Mouse (Mus musculus): ENCODE measurements around the gene Pitpnm3. TPM values are rescaled to one million over a fixed set of nuclear protein-coding genes. Genes with fewer than 3 reads are reported as not detected.

The Pitpnm3 gene
- polyA plus RNA-seq, 1 experiment from 2014 or later: 0.89 TPM

DNA sequence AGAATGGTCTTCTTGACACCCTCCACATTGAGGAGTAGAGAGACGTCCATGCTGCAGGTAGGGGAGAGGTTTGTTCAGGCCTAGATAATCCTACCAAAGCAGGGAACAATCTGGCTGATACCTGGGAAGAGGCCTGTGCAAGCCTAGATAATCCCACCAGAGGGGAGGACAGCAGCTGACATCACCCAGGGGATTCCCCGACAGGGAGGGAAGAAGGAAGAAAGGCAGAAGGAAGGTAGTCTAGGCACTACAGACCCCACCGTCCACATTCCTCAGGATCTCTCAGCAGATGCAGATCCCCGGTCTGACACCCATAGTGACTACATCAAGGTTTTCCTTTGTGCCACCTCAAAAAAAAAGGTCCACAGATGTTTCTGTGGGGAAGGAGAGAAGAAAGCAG lies 98.2 kb downstream of the Pitpnm3 start, which contains the start of gene Aipl1:
Gene Aipl1 (minus strand): TSS at position 101 of the 400 bp plus-strand sequence.
- Histone ChIP-seq H3K27me3 (replicated peaks; ENCODE audit: control insufficient read depth, insufficient read depth, low read length) (no peaks in the 10 kb centered on the region), H3K4me2 (ENCODE audit: low read depth, low read length) (no peak within 1 kb of the TSS), H3K27ac (replicated peaks; ENCODE audit: low read depth, low read length) (no peak within 1 kb of the TSS), H3K4me3 (ENCODE audit: low read depth, low read length) (no peak within 1 kb of the TSS), H3K36me3 (ENCODE audit: control insufficient read depth, insufficient read depth, low read length) (no peaks in the 10 kb centered on the region), H3K4me1 (ENCODE audit: control insufficient read depth, insufficient read depth, low read length) (no peaks in the 10 kb centered on the region), H3K9me3 (ENCODE audit: control insufficient read depth, low read length) (no peaks in the 10 kb centered on the region), H3K9ac (ENCODE audit: low read depth, low read length) (no peak within 1 kb of the TSS)
- ATAC-seq (ENCODE audit: low read depth): no peak; the same call in 1 of the 2 replicates
- WGBS: 51% methylated on average over 4 of the region's 4 CpGs
- no peak for DNase-seq (ENCODE audit: low spot score)

DNA sequence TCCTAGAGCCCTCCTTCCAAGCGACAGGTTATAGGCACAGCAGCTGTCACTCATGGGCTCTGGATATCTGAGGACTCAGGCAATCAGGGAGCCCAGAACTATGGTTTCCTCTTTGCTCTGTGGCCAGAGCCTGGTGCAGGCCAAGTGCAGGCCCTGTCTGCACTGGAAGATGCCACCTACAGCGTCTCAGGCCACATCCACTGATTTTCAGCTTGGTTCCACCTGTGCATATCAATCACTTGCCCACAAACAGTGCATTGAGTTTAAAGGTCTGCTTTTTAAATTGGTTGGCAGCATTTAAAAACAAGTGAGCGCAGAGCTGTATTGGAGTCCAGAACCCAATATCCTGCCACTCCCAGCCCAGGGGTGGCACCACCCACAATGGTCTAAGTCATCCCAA lies 103.0 kb downstream of the Pitpnm3 start:
- Histone ChIP-seq H3K27me3 (replicated peaks; ENCODE audit: control insufficient read depth, insufficient read depth, low read length) (peaks cover 9% of the 10 kb centered on the region), H3K27ac (replicated peaks; ENCODE audit: low read depth, low read length) (no peak overlapping the region), H3K36me3 (ENCODE audit: control insufficient read depth, insufficient read depth, low read length) (no peaks in the 10 kb centered on the region), H3K4me3 (ENCODE audit: low read depth, low read length) (no peak overlapping the region), H3K9me3 (ENCODE audit: control insufficient read depth, low read length) (no peaks in the 10 kb centered on the region), H3K9ac (ENCODE audit: low read depth, low read length) (no peak overlapping the region), H3K4me2 (ENCODE audit: low read depth, low read length) (no peak overlapping the region), H3K4me1 (ENCODE audit: control insufficient read depth, insufficient read depth, low read length) (no peaks in the 10 kb centered on the region)
- 79% methylated on average over 3 of the region's 3 CpGs for WGBS
- no peak for ATAC-seq (ENCODE audit: low read depth)
- no peak for DNase-seq (ENCODE audit: low spot score)

DNA sequence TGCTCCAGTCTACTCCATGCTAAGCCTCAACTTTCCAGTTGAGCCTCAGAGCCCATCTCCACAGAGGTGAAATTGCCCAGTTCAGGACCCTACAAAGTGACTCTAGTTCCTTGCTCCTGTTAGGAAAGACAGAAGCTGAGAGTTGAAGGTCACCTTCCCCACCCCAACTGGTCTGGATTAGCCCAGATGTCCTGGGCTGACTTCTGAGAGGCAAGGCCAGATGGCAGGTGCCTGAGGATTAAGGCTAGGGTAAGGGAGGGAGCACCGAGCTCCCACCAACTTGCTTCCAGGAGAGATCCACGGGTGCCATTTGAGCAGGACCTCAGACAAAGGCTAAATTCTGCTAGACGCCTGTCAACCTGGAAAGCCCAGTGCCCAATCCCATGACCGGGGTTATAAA lies 103.5 kb downstream of the Pitpnm3 start:
- H3K27me3 ChIP-seq (replicated peaks; ENCODE audit: control insufficient read depth, insufficient read depth, low read length): peaks cover 9% of the 10 kb centered on the region
- 72% methylated on average over 4 of the region's 4 CpGs for WGBS
- H3K27ac ChIP-seq (replicated peaks; ENCODE audit: low read depth, low read length): no peak overlapping the region
- H3K4me2 ChIP-seq (ENCODE audit: low read depth, low read length): no peak overlapping the region
- no peaks in the 10 kb centered on the region for H3K9me3 ChIP-seq (ENCODE audit: control insufficient read depth, low read length)
- H3K4me1 ChIP-seq (ENCODE audit: control insufficient read depth, insufficient read depth, low read length): no peaks in the 10 kb centered on the region
- ATAC-seq (ENCODE audit: low read depth) (no peak), DNase-seq (ENCODE audit: low spot score) (no peak)
- no peak overlapping the region for H3K9ac ChIP-seq (ENCODE audit: low read depth, low read length)
- H3K4me3 ChIP-seq (ENCODE audit: low read depth, low read length): no peak overlapping the region
- no peaks in the 10 kb centered on the region for H3K36me3 ChIP-seq (ENCODE audit: control insufficient read depth, insufficient read depth, low read length)

DNA sequence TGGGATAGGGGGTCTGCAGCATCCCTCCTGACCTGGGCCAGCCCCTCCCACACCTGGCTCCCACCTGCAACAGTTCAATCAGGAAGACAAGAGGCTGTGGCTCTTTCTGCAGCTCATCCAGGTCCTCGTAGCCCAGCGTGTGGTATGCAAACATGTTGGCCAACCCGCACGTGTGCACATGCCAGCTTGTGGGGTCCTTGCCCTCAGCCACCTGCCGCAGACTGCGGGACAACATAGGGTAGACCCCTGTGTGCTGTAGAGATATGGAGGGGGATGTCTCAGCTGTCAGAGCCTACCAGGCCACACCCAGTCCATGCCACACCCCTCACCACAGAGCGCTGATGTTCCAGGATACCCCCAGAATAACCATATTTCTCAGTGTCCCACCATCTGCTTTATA lies 104.2 kb downstream of the Pitpnm3 start:
- DNase-seq (ENCODE audit: low spot score): no peak
- whole genome bisulfite sequencing: 89% methylated on average over 7 of the region's 7 CpGs
- peaks cover 9% of the 10 kb centered on the region for H3K27me3 ChIP-seq (replicated peaks; ENCODE audit: control insufficient read depth, insufficient read depth, low read length)
- H3K4me2 ChIP-seq (ENCODE audit: low read depth, low read length): no peak overlapping the region
- H3K4me3 ChIP-seq (ENCODE audit: low read depth, low read length): no peak overlapping the region
- ATAC-seq (ENCODE audit: low read depth): no peak
- H3K36me3 ChIP-seq (ENCODE audit: control insufficient read depth, insufficient read depth, low read length): no peaks in the 10 kb centered on the region
- no peak overlapping the region for H3K9ac ChIP-seq (ENCODE audit: low read depth, low read length)
- H3K9me3 ChIP-seq (ENCODE audit: control insufficient read depth, low read length): no peaks in the 10 kb centered on the region
- no peak overlapping the region for H3K27ac ChIP-seq (replicated peaks; ENCODE audit: low read depth, low read length)
- H3K4me1 ChIP-seq (ENCODE audit: control insufficient read depth, insufficient read depth, low read length): no peaks in the 10 kb centered on the region

DNA sequence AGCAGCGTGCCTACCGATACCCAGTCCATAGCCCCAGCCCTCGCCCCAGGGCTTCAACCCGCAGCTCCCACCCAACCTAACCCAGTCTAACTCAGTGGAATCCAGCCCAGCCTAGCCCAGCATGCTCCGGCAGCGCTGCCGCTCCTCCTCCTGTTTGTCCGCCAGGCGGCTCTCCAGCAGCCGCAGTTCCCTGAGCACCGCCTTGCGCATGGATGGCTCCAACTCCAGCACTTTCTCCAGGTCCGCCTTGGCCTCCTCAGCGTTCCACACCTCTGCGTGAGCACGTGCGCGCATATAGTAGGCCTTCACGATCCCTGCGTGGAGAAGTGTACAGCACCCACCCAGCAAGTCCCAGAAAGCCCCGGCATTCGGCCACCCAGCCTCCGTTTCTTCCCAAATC lies 106.4 kb downstream of the Pitpnm3 start:
- Histone ChIP-seq H3K27me3 (replicated peaks; ENCODE audit: control insufficient read depth, insufficient read depth, low read length) (peaks cover 9% of the 10 kb centered on the region), H3K4me2 (ENCODE audit: low read depth, low read length) (no peak overlapping the region), H3K4me3 (ENCODE audit: low read depth, low read length) (no peak overlapping the region), H3K9ac (ENCODE audit: low read depth, low read length) (no peak overlapping the region), H3K27ac (replicated peaks; ENCODE audit: low read depth, low read length) (no peak overlapping the region), H3K36me3 (ENCODE audit: control insufficient read depth, insufficient read depth, low read length) (no peaks in the 10 kb centered on the region), H3K9me3 (ENCODE audit: control insufficient read depth, low read length) (no peaks in the 10 kb centered on the region), H3K4me1 (ENCODE audit: control insufficient read depth, insufficient read depth, low read length) (no peaks in the 10 kb centered on the region)
- WGBS: 17% methylated on average over 23 of the region's 23 CpGs
- peak; percentile 73; the same call in 1 of the 2 replicates for ATAC-seq (ENCODE audit: low read depth)
- DNase-seq (ENCODE audit: low spot score): peak; percentile 68

DNA sequence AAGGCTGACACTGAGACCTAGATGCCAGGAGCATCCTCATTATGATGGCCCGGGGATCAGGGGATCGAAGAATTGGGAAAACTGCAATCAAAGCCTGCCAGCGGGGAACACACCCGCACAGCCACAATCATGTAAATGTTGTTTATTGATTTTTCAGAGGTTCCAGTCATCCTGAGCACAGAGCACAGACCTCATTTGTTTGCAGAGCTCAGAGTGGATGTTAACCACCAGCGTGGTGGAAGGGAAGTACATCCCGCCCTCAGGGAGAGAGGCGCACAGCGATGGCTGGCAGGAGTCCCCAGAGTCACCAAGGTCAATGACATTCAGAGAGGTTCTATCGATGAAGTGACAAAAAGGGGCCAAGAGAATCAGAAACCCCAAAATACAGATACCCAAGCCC lies 107.7 kb downstream of the Pitpnm3 start:
- Histone ChIP-seq H3K27ac (replicated peaks; ENCODE audit: low read depth, low read length) (no peak overlapping the region), H3K4me3 (ENCODE audit: low read depth, low read length) (no peak overlapping the region), H3K4me1 (ENCODE audit: control insufficient read depth, insufficient read depth, low read length) (peaks cover 8% of the 10 kb centered on the region; the same call in 1 of the 2 replicates), H3K36me3 (ENCODE audit: control insufficient read depth, insufficient read depth, low read length) (no peaks in the 10 kb centered on the region), H3K9me3 (ENCODE audit: control insufficient read depth, low read length) (no peaks in the 10 kb centered on the region), H3K9ac (ENCODE audit: low read depth, low read length) (no peak overlapping the region), H3K27me3 (replicated peaks; ENCODE audit: control insufficient read depth, insufficient read depth, low read length) (peaks cover 9% of the 10 kb centered on the region), H3K4me2 (ENCODE audit: low read depth, low read length) (no peak overlapping the region)
- 64% methylated on average over 9 of the region's 9 CpGs for WGBS
- ATAC-seq (ENCODE audit: low read depth) (no peak), DNase-seq (ENCODE audit: low spot score) (no peak)

DNA sequence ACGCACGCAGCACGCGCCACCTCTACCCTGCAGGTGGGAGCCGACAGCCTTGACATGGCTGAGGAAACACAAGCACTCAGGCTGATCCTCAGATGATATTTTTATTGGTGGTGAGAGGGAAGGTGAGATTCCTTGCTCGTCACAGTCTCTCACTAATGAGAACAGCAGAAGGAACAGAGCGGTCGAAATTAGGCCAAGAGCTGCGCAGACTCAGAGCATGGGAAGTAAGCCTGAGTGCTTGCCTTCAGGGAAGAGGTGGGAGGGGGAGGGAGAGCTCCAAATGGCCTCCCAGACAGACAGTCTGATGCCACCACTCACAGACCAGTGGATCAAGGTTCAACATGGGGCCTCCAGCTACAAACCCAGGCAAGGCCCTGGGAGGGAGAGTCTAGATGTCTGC lies 109.1 kb downstream of the Pitpnm3 start:
- Histone ChIP-seq H3K27me3 (replicated peaks; ENCODE audit: control insufficient read depth, insufficient read depth, low read length) (peaks cover 9% of the 10 kb centered on the region), H3K9ac (ENCODE audit: low read depth, low read length) (no peak overlapping the region), H3K4me1 (ENCODE audit: control insufficient read depth, insufficient read depth, low read length) (peaks cover 10% of the 10 kb centered on the region; the same call in 1 of the 2 replicates), H3K36me3 (ENCODE audit: control insufficient read depth, insufficient read depth, low read length) (no peaks in the 10 kb centered on the region), H3K4me2 (ENCODE audit: low read depth, low read length) (no peak overlapping the region), H3K27ac (replicated peaks; ENCODE audit: low read depth, low read length) (no peak overlapping the region), H3K9me3 (ENCODE audit: control insufficient read depth, low read length) (no peaks in the 10 kb centered on the region), H3K4me3 (ENCODE audit: low read depth, low read length) (no peak overlapping the region)
- DNase-seq (ENCODE audit: low spot score) (no peak), ATAC-seq (ENCODE audit: low read depth) (no peak)
- WGBS: 76% methylated on average over 9 of the region's 9 CpGs

DNA sequence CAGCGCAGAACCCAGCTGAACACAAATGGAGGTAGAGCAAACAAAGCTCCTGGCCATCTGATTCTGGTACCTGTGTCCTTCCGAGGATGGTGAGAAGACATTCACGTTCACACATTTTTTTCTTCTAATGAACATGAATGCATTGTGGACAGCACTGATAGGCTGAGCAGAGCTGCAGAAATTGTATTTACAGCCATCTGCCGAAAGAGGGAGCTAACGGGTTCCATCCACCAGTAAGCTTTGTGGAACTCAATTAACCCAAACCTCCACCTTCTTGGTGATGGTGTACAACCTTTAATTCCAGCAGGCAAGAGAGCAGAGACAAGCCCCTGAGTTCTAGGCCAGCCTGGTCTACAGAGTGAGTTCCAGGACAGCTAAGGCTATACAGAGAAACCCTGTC lies 109.7 kb downstream of the Pitpnm3 start:
- WGBS: 41% methylated on average over 5 of the region's 5 CpGs
- Histone ChIP-seq H3K36me3 (ENCODE audit: control insufficient read depth, insufficient read depth, low read length) (no peaks in the 10 kb centered on the region), H3K4me3 (ENCODE audit: low read depth, low read length) (no peak overlapping the region), H3K27ac (replicated peaks; ENCODE audit: low read depth, low read length) (no peak overlapping the region), H3K27me3 (replicated peaks; ENCODE audit: control insufficient read depth, insufficient read depth, low read length) (peaks cover 9% of the 10 kb centered on the region), H3K9me3 (ENCODE audit: control insufficient read depth, low read length) (no peaks in the 10 kb centered on the region), H3K4me1 (ENCODE audit: control insufficient read depth, insufficient read depth, low read length) (peaks cover 10% of the 10 kb centered on the region; the same call in 1 of the 2 replicates), H3K9ac (ENCODE audit: low read depth, low read length) (no peak overlapping the region), H3K4me2 (ENCODE audit: low read depth, low read length) (no peak overlapping the region)
- ATAC-seq (ENCODE audit: low read depth) (no peak), DNase-seq (ENCODE audit: low spot score) (no peak)

DNA sequence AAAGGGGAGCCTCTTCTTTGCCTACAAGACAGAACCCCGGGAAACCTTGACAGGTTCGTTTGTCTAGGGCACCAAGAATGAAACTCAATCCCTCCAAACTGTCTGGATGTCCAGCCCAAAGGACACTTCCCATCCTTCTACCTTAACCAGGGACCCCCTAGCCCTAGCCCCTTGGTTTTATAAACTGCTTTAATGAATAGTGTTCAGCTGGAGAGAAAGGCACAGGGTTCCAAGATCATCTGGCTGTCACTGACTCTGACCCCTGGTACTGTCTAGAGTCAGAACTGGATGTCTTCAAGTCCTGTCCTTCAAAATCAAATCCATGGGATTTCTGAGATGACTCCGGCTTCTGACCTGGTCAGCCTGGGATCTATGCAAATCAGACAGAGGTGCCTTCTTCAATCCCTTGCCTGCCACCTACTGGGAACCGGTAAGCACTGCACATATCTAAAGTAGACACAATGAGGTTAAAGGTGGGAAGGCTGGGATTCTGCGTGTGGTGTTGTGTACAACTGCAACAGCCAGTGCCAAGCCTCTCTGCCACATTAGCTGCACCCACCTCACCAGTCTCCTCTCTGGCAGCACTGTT lies 111.3 kb downstream of the Pitpnm3 start:
- WGBS: 18% methylated on average over 5 of the region's 5 CpGs
- DNase-seq (ENCODE audit: low spot score) (peak; percentile 56), ATAC-seq (ENCODE audit: low read depth) (no peak; the same call in 1 of the 2 replicates)
- Histone ChIP-seq H3K27ac (replicated peaks; ENCODE audit: low read depth, low read length) (no peak overlapping the region), H3K4me2 (ENCODE audit: low read depth, low read length) (no peak overlapping the region), H3K4me3 (ENCODE audit: low read depth, low read length) (no peak overlapping the region), H3K36me3 (ENCODE audit: control insufficient read depth, insufficient read depth, low read length) (no peaks in the 10 kb centered on the region), H3K9ac (ENCODE audit: low read depth, low read length) (no peak overlapping the region), H3K27me3 (replicated peaks; ENCODE audit: control insufficient read depth, insufficient read depth, low read length) (no peaks in the 10 kb centered on the region; the same call in none of the 2 replicates), H3K4me1 (ENCODE audit: control insufficient read depth, insufficient read depth, low read length) (peaks cover 10% of the 10 kb centered on the region; the same call in 1 of the 2 replicates), H3K9me3 (ENCODE audit: control insufficient read depth, low read length) (no peaks in the 10 kb centered on the region)
